Comparison of ENCODE assay signal across 26 mouse cellular contexts in the genomic region with DNA sequence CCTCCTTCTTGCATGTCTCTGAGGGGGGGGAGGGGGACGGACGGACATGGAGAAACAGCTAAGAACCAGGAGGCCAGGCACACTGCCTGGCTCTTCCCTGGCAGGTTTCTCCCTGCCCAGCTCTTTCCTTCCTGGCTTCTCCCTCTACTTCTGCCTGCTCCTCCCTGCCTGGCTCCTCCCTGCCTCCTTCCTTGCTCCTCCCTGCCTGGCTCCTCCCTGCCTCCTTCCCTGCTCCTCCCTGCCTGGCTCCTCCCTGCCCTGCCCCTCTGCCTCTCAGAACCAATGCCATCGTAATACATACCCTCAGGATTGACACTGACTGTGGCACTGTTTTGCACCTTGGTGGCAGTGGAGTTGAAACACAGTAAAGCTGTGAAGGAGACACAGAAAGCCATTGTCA. TPM values are rescaled to one million over a fixed set of nuclear protein-coding genes. Genes with fewer than 3 reads are reported as not detected.
"Had no signal": no experiment of that assay in that cellular context is flagged by ENCODE, and none has a peak within 500 bp of the region (broad histone marks: within the 10 kb centered on the region; RNA-seq: fewer than 3 reads in every experiment).

No protein-coding gene starts in this region.

- H3K9ac ChIP-seq: liver, postnatal 0 days; lung, embryonic 15.5 days; midbrain, embryonic 12.5 days; neural tube, embryonic 13.5 days; neural tube, embryonic 15.5 days; stomach, embryonic 15.5 days had no signal

- ATAC-seq: liver, postnatal 0 days; lung, postnatal 0 days; midbrain, embryonic 16.5 days had no signal

- H3K9me3 ChIP-seq: lung, embryonic 15.5 days; neural tube, embryonic 13.5 days; neural tube, embryonic 15.5 days; stomach, embryonic 15.5 days had no signal

- H3K36me3 ChIP-seq: lung, embryonic 15.5 days; midbrain, embryonic 10.5 days; midbrain, embryonic 12.5 days; neural tube, embryonic 13.5 days; neural tube, embryonic 15.5 days; stomach, embryonic 15.5 days had no signal

- H3K4me3 ChIP-seq: lung, embryonic 15.5 days; megakaryocyte, embryonic 14.5 days; midbrain, embryonic 10.5 days; midbrain, embryonic 12.5 days; myocyte; neural tube, embryonic 13.5 days; neural tube, embryonic 15.5 days; stomach, embryonic 15.5 days had no signal

- H3K27ac ChIP-seq: lung, embryonic 15.5 days; macrophage; midbrain, embryonic 10.5 days; midbrain, embryonic 12.5 days; neural tube, embryonic 13.5 days; neural tube, embryonic 15.5 days; stomach, embryonic 15.5 days; stomach, postnatal 0 days had no signal

- H3K4me2 ChIP-seq: lung, embryonic 15.5 days; midbrain, embryonic 12.5 days; neural tube, embryonic 13.5 days; neural tube, embryonic 15.5 days; stomach, embryonic 15.5 days had no signal

- H3K27me3 ChIP-seq: lung, embryonic 15.5 days; midbrain, embryonic 12.5 days; neural tube, embryonic 15.5 days; stomach, embryonic 15.5 days had no signal

- H3K4me1 ChIP-seq: lung, embryonic 15.5 days; midbrain, embryonic 12.5 days; neural tube, embryonic 13.5 days; neural tube, embryonic 15.5 days; stomach, embryonic 15.5 days had no signal

- DNase-seq: liver, postnatal 0 days; lung, adult 2 months; lung, postnatal 14 days; lung, postnatal 36 days; midbrain, embryonic 14.5 days; retina, postnatal 1 day; right cerebral cortex, adult 18-20 months; thymus, adult 2 months; thymus, postnatal 25 days; thymus, postnatal 4 days had no signal

RNA-seq across cellular contexts. Expression of a gene that starts 8.3 kb away (rescaled TPM):
- total RNA-seq: megakaryocyte progenitor cell, adult 5-6 weeks had no signal
- polyA plus RNA-seq: liver, postnatal 0 days; lung, adult 2 months; lung, embryonic 15.5 days; lung, postnatal 0 days; macrophage; midbrain, embryonic 10.5 days; midbrain, embryonic 12.5 days; midbrain, embryonic 14.5 days; midbrain, embryonic 16.5 days; myocyte; neural tube, embryonic 11.5 days; neural tube, embryonic 13.5 days; neural tube, embryonic 15.5 days; spleen, adult 2 months; urinary bladder, adult 2 months had no signal
